Mouse (Mus musculus) MN1 (cell line): Measurements from ENCODE around the gene Vps53.
A peak's percentile ranks its signal among the peaks of the same experiment; 100 is the strongest.
"Not testable (repeated sequence)": the region's sequence is repeated elsewhere in the genome, so short reads cannot be mapped to it uniquely, and the experiment has no call there.

Experiments
- DNase-seq: peaks from one replicate; pipeline ENCODE4 v3.0.0-alpha.2; 2016; ENCODE audit warnings: low spot score

The Vps53 gene

GRCm38 (mm10) chr11:76179495-76180145, at the start of gene Vps53, which contains the start of gene Fam57a:
TSS of gene Vps53 (minus strand) at chr11:76179647.
TSS of gene Fam57a (plus strand) at chr11:76179671.
- DNase-seq: peak; percentile 87

DNA sequence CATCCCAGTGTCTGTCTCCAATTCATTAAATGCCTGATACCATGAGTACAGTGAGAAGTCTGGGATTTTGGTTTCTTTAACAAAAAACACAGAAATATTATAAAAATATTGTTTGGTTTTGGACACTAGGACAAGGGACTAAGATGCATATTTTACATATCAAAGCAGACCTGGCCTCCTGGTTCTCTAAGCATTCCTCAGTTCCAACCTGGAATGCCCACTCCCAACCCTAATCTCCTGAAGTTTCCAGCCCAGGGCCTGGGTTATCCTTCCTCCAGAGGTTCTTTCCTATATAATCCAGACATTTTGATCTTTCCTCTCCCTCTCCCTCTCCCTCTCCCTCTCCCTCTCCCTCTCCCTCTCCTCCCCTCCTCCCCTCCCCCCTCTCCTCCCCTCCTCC, 45.6 kb upstream of the Vps53 start:
- no peak for DNase-seq

DNA sequence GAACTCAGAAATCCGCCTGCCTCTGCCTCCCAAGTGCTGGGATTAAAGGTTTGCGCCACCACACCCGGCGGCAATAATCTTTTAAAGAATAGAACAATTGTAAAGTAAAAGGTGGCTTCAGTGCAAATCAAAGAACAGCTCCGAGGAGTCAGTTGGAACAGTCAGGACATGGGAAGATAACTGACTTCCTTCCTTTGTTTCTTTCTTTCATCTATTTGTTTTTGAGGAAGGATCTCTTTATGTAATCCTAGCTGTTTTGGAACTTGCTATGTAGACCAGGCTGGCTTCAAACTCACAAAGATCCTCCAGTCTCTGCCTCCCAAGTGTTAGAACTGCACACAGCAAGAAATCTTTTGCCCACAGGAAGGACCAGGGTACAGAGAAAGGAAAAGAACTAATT, 45.2 kb upstream of the Vps53 start:
- DNase-seq: no peak

DNA sequence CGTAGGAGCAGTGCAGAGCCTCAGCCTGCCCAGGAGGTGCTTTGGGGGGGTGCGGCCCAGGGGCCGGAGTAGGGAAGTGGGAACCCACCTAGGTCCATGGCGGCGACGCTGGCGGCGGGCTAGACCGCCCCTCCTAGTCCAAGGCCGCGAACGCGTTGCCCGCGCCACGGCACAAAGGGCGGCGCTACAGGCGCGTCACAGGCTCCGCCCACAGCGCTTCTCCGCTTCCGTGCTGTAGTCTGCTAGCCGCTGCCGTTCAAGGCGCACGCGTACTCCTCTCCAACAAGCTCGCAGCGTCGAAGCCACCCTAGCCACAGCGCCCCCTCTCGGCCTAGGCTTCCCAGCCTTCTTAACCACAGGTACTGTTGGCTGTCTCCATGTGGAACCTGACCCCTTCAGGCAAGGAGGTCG, 37.9 kb upstream of the Vps53 start, which contains the start of the genes Dbil5 and Gemin4:
Gene Dbil5 (plus strand): TSS at position 219 of the 411 bp plus-strand sequence.
Gene Gemin4 (minus strand): TSS at position 275 of the 411 bp plus-strand sequence.
- peak; percentile 96 for DNase-seq

- DNase-seq: peak; percentile 43
Observed at GRCm38 (mm10) chr11:76216681-76217389, 37.4 kb upstream of the Vps53 start.

DNA sequence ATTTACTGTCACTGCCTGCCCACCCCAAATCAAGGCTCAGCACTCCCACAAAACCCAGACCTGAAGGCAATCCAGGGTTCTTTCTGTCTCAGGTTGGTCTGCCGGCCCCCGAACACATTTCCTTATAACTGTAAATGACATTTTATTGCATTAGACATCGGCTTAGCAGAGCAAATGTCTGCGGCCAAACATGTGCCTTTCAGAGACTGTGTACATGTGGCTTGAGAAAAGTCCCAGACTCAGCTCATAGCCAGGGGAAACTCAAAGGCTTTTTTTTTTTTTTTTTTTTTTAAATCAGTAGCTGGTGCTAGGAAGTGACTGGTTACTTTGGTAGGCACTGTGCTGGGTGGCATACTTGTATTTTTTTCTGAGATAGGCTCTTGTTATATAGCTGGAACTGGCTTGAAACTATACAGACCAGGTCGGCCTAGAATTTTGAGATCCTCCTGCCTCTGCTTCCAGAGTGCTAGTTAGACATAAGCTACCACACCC, 36.6 kb upstream of the Vps53 start:
- DNase-seq: no peak

DNA sequence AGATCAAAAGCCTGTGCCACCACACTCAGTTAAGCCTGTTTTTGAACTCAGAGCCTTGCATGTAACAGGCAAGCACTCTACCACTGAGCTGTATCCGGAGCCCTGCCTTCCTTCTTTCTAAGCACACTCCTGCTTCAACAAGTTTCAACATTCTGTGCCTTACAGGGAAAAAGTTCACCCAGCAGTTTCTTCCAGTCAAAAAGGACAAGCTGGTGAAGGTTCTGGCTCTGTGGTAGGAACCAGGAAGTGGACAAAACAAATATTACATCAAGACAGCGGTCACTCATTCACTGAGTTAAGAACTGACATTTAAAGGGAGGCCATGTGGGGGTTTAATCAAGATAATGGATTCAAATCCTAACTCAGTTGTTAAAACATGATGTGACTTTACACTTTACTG, 35.6 kb upstream of the Vps53 start:
- DNase-seq: no peak

GRCm38 (mm10) chr11:76213841-76214240, 34.4 kb upstream of the Vps53 start:
- DNase-seq: no peak

DNA sequence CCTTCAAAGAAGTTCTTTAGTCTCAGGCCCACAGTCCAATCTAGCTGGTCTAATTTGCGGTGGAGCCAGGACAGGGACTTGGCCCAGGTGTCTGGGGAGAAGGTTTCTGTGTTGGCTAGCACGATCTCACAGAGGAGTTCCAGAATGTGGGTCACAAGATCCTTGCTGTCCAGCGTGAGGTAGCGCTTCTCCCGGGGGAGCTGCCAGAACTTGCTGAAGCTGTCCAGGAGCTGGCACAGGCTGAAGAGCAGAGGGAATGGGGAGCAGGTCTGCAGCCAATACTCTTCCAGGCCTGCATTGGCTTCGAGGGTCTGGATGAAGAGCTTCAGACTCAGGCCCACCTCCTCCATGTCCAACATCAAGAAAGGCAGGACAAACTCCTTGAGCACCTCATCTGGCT, 32.1 kb upstream of the Vps53 start:
- not testable (repeated sequence) for DNase-seq

DNA sequence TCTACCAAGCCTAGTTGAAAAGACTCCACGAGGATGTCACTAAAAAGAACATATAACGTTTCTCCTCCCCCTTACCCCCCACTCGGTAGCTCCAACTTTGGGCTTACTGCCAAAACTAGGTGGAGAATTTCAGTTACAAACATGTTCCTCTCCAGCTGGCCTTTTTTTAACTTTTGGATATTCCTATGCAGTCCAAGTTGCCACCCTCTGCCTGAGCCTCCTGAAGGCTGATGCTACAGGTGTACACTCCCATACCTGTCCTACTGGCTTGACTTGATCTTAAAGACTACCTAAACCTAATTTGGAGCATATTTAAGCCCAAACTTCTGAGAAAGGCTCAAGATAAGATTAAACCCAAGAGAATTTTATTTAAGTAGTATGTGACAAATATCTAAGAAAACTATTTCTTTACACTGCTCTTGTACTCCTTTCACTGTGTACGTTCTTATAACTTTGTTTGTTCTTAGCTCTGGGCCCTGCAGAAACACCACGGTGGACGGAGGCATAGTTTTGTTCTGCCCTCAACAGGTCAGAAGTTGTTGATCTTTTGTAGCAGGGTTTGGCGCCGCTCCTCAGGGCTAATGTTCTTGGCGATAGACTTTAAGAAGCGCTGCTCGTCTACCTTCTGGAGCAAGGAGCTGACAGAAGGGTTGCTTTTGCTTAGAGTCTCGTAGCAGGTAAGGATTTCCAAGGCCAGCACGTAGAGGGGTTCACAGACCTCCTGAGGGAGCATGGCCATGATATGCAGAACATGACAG, 31.0 kb upstream of the Vps53 start:
- DNase-seq: no peak

- DNase-seq: no peak
Observed at GRCm38 (mm10) chr11:76206793-76207192, 27.3 kb upstream of the Vps53 start.

DNA sequence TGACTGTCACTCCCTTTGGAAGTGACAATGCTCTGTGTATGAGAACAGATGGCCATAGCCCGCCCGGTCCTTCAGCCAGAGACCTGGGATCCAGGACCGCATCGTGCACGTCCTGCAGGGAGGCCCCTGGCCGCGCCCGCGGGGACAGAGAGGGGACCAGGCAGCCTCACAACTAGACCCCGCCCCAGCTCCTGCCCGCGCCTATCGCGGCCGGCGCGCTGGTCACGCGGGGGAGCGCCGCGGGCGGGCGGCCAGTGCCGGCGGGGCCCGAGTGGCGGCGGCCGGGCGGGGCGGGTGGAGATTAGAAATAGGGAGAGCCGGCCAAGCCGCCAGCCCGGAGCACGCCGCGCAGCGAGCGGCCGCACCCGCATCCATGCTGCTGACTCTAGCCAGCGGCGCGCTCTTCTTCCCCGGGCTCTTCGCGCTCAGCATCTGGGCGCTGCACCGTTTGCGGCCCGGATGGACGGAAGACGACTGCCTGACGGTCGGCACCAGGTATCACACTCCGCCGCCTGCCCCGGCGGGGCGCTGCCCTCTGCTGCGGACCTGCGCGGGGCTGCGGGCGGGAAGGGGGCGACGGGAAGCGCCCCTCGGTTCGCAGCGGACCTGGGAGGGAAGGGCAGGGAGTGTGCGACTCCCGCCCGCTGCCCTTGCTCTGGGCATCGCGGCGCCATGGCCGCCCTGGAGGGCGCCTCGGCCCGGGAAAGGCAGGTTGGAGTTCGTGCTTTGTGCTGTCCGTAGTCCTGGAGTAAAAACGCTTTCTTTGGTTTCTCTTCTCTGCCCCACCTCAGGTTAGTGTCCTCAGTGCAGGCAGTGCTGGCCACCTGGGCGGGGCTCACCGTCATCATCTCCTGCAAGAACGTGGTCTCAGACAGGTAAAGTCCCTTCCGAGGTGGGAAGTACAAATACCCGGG, 22.6 kb upstream of the Vps53 start:
- DNase-seq: peak; percentile 84

DNA sequence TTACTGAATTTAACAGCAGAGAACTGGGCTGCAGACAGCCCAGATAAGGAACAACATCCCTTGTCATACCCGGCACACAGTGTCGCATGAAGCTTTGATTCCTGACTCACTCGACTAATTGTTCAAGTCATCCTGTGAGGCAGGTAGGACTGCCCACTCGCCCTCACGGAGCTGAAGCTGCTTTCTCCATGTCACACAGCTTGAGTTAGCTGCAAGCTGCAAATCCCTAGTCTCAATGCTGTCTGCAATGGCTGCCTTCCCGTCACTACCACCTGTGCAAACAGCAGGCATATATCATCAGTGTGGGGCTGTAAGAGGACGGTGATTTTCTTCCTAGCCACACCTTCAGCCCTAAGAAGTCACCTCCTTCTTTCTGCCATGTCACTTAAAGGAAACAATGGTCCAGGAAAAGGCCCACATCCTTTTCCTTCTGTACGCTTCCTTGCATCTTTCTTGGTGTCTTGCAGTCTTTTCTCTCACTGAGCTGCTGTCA, 17.6 kb upstream of the Vps53 start:
- DNase-seq: no peak

- peak; percentile 15 for DNase-seq
Observed at GRCm38 (mm10) chr11:76196275-76196976, 17.0 kb upstream of the Vps53 start.

DNA sequence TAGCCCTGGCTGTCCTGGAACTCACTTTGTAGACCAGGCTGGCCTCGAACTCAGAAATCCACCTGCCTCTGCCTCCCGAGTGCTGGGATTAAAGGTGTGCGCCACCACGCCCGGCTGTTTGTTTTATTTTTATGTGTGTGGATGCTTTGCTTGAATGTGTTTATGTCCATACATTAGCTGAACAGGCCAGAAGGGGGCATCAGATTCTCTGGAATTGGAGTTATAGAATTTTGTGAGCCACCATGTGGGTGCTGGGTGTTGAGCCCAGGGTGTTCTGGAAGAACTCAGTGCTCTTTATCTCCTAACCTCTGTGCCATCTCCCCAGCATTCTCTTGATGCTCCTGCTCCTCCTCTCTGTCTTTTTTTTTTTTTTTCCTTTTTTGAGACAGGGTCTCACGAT, 7.5 kb upstream of the Vps53 start:
- no peak for DNase-seq

- no peak for DNase-seq
Observed at GRCm38 (mm10) chr11:76183745-76184144, 4.3 kb upstream of the Vps53 start.

GRCm38 (mm10) chr11:76180146-76180540, 696 bp upstream of the Vps53 start:
- DNase-seq: peak; percentile 15

DNA sequence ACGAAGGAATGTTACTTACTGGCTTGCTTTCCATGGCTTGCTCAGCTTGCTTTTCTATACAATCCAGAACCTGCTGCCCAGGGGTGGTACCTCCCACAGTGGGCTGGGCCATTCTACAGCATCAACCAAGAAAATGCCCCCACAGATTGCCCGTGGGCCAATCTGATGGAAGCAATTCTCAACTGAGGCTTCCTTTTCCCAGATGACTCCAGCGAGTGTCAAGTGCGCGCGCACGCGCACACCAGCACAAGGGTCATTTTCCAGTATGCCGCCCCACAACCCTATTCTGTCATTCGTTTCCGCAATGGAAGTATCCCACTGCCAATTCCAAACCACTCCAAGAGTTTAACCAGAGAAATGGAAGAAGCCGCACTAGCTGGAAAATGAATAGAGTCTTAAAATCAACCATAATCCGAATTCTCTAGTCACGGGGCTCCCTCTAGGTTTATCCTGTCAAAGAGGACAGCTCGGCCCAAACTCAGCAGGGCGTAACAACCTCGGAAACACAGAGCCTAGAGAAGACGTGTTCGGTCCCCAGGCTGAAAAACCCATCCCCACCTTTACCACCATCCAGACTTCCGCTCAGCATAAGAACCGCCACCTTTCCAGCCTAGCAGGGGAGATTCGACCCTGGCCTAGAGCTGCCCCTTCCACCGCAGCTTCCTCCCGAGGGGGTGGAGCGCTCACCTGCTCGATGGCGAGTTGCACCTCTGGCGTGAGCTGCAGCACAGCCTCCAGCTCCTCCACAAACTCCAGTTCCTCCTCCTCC, 537 bp downstream of the Vps53 start:
- peak; percentile 73 for DNase-seq

DNA sequence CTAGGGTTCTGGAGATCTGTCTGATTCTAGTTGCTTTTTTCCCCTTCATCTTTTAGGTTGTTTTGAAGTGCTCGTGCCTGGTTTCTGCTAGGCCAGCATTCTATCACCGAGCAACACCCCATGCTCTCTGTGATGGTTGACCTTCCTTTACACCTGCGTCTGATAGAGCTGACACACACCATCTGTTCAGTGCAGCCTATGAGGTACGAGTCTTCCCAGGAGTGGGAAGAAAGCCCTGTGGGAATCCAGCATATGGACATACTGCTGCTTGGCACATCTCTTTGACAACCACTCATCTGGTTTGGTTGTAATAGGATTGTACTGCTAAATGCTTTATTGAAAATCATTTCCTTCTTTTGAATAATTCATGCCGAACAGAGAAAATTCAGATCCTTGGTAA, 9.2 kb downstream of the Vps53 start:
- DNase-seq: no peak

- peak; percentile 29 for DNase-seq
Observed at GRCm38 (mm10) chr11:76168976-76169375, 10.5 kb downstream of the Vps53 start.
